Mouse (Mus musculus) embryo, embryonic 10.5 days (tissue): ENCODE data around the gene Ankrd36.
"Not testable (repeated sequence)": the region's sequence is repeated elsewhere in the genome, so short reads cannot be mapped to it uniquely, and the experiment has no call there.

Experiments
- DNase-seq: peaks from one replicate; pipeline ENCODE4 v3.0.0-alpha.2; 2015; ENCODE audit warnings: low spot score

The Ankrd36 gene

DNA sequence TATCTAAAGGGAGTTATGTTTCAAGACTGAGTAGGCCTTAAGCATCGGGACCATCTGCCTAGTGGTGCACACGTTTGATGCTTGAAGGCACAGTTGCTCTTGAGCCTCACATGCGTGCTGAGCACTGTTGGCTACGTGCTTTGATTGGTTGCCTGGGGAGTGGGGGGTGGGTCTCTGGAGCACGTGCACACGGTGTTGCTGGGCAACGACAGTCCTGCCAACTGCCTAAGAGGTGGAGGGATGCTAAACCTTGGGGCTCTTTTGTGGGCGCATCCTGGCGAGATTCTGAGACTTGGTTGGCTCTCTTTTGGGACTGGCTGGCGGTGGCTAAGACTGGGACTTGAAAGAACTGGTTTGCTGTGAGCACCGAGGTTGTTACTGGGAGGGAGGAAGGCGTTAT, at the start of gene Ankrd36:
Ankrd36 (plus strand) TSS at position 211 of the 400 bp plus-strand sequence.
- no peak for DNase-seq

DNA sequence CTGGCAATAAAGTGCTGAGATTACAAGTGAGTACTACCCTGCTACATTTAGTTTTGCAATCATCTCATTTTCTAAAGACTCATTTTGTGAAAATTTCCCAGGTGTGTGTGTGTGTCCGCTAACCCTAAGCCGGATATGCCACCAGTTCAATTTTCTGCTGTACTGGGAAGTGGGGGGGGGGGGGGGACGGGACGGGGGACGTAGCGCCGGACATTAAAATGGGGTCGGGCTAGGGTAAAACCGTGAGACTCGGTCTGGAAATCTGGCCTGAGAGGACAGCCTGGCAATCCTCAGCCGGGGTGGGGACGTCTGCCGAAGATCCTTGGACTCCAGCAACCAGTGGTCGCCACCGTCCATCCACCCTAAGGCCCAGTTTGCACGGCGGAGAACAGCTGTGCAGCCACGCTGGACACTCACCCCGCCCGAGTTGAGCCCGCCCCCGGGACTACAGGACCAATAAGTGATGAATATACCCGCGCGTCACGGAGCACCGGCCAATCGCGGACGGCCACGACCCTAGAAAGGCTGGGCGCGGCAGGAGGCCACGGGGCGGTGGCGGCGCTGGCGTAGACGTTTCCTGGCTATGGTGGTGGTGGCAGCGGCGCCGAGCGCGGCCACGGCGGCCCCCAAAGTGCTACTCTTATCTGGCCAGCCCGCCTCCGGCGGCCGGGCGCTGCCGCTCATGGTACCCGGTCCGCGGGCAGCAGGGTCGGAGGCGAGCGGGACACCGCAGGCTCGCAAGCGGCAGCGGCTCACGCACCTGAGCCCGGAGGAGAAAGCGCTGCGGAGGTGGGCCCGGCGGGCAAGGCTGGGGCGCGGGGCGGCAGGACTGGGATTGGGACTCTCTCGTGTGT, 48.8 kb upstream of the Ankrd36 start, which contains the start of gene Xbp1:
Xbp1 (plus strand) TSS at position 248 of the 854 bp plus-strand sequence.
- peak; percentile 97 for DNase-seq

DNA sequence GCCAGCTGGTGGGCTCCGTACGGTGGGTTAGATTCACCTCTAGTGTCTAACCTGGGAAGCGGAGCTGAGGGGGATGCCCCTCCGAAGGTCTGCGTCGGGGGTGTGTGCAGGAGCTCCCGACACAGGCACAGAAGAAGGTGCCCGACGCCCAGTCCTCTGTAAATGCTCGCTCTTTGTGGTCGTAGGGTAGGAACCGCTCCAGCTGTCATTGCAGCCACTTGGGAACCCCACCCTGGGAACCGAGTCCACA, 48.3 kb upstream of the Ankrd36 start:
- DNase-seq, result peak; percentile 56

GRCm38 (mm10) chr11:5521516-5522291, 47.8 kb upstream of the Ankrd36 start:
- DNase-seq, result peak; percentile 80

GRCm38 (mm10) chr11:5522798-5523415, 46.6 kb upstream of the Ankrd36 start:
- no peak for DNase-seq

DNA sequence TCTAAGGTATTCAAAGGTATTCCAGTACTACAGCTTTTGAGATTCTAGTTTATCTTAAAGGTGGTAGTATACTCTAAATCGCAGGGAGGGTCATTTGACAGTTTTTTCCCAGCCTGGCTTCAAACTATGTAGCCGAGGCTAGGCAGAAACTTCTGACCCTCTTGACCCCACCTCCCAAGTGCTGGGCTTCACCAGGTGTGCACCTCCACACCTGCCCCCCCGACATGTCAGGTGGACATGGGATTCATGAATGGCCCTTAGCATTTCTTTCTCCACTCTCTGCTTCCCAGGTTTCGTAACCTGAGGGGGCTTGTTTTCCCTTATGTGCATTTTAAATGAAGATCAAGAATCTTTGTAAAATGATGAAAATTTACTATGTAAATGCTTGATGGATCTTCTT, 44.1 kb upstream of the Ankrd36 start:
- no peak for DNase-seq

GRCm38 (mm10) chr11:5526573-5527439, 42.7 kb upstream of the Ankrd36 start:
- no peak for DNase-seq

DNA sequence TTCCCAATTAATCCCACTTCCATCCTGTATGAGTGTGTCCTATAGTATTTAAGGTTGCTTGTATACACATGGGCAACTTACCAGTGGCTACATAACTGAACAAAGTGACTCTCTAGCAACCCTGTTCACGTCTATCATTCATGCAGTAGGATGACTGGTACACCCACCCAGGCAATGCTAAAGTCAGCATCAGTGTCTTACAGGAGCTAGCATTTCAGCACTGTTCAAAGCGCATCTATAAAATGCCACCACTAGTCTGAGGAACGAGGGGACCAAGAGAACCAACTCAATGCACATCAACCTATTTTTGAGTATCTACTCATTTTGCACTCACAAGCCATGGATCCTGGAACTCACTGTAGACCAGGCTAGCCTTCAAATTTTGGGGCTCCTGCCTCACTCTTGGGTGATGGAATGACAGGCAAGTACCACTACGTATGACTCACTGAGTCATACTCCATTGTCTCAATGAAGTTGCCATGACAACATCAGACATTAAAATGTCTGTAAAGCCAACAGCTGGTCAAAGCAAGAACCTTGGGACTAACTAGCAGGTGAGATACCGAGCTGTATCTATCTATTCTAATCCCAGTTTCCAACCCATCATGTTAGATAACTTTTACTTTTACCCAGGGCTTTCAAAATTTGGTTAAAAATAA, 41.5 kb upstream of the Ankrd36 start:
- no peak for DNase-seq

DNA sequence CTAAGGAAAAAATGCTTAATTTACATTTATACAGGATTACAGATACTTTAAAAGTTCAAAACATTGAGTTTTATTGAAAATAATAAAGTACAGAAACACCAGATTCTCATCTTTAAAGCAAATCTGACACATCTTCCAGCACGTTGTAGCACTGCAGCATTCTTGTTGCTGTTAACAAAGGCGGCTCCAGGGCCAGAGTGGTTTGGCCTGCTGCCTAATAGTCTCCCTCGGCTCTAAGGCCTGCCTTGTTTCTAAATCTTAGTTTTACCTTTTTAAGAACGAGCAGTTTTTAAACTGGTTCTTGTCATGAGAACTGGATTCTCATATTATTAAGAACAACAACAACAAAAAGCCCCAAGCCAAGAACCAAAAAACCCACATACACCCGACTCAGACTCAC, 40.6 kb upstream of the Ankrd36 start:
- no peak for DNase-seq

DNA sequence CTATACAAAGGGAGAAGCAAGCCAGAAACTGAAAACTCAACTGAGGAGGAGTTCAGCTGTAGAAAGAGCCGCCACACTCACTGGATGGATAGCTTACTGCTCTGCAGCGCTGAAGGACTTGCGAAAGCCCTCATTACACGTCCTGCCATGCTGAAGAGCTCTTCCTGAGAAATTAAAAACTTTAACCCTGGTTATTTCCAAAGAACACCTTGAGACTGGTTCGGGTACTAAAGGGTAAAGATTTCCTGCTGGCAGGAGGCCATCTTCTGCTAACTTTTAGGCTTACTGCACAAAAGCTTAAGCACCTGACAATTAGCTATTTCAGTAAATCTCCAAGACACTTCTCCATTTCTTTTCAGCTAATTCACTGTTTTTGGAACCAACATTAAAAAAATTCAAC, 39.3 kb upstream of the Ankrd36 start:
- no peak for DNase-seq

- DNase-seq, result no peak
Observed at GRCm38 (mm10) chr11:5530717-5531116, 38.8 kb upstream of the Ankrd36 start.

- no peak for DNase-seq
Observed at GRCm38 (mm10) chr11:5533108-5533507, 36.4 kb upstream of the Ankrd36 start.

GRCm38 (mm10) chr11:5537454-5537853, 32.0 kb upstream of the Ankrd36 start:
- DNase-seq, result not testable (repeated sequence)

- DNase-seq, result no peak
Observed at GRCm38 (mm10) chr11:5540331-5540730, 29.2 kb upstream of the Ankrd36 start.

DNA sequence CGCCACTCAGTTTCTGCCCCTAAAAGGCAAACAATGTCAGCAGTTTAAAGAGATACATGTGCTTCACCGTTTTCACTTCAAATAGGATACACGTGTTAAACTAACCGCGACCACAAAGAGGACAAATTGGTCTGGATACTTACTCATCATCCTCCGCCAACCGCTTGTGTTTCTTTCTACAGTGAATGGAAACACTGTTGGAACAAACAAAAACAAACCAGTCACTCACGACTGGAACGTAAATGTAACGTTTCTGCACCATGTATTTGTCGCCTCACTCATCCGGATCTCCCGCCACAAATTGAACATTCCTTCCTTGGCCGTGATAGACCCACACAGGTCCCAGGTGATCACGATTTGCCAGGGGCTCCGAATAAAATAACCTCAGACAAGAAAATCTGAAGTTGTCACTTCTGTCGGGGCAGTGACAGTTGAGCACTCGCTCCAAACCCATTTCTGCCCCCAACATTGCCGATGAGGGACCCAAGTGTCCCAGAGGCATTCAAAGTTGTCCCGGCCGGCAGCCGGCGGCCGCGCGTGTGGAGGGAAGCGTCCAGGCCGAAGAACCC, 28.2 kb upstream of the Ankrd36 start:
- DNase-seq, result peak; percentile 42

GRCm38 (mm10) chr11:5541799-5542481, 27.5 kb upstream of the Ankrd36 start, which contains the start of gene Ccdc117:
Gene Ccdc117, minus strand, starts transcription at chr11:5542187.
- peak; percentile 95 for DNase-seq

DNA sequence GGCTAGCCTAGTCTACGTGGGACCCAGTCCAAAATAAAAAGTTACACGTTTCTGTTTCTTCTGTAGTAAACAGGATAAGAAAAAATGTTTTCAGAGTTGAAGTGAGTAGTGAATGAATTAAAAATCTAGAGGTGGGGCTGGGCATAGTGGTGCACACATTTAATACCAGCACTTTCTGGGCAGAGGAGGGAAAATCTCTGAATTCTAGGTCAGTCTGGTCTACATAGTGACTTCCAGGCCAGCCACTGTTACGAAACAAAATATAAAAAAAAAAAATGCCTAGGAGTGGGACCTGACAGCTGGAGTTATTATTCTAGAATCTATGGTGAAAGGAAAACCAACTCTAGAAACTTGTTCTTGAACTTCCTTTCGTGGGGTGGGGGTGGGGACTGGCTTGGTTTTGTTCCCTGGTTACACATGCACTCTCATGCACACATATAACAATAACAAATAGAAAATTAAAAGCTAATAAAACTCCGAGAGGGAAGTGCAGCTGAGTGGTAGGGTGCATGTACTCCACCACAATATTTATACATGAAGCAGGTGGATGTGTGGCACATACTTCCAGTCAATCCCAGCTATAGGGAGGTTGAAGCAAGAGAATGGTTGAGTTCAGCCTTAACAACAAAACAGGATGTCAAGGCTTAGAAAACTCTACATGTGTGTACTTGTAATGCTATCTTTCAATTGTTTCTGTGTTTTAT, 26.9 kb upstream of the Ankrd36 start:
- no peak for DNase-seq

- DNase-seq, result no peak
Observed at GRCm38 (mm10) chr11:5543281-5543680, 26.2 kb upstream of the Ankrd36 start.

DNA sequence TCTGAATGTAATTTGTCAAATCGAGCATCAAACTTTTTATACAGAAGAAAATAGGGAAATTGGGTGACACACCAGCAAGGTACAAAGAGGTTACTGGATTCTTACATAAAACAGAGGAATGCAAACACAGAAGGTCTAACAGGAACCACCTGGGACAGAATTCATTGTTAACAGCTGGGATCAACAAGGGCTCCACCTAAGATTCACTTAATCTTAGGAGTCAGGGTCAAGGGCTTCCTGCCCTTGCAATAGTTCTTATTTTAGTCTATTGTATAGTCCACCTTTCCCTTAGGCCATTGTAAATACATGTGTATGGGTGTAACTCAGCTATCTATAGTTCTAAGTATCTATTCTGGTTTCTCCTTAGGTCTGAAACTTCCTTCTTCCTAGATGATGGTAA, 24.8 kb upstream of the Ankrd36 start:
- not testable (repeated sequence) for DNase-seq

DNA sequence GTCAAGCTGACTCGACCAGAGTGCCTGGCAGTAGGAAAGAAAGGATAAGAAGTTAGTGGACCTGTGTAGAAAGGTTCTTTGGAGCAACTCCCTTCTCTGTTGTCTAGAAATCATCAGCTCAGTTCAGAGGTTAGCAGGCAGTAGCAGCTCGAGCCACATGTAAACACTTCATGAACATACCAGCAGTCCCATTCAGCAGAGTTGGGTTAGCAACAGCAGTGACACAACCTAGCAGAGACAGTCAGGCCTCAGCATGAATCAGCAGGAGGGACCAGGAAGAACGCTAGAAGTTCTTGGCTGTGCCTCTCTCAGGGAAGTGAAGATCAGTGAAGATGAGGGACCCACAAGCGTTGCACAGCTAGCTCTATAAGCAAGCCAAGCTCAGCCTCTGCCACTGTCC, 24.0 kb upstream of the Ankrd36 start:
- DNase-seq, result no peak
